Mouse (Mus musculus): ENCODE data around the gene Agk.

DNA sequence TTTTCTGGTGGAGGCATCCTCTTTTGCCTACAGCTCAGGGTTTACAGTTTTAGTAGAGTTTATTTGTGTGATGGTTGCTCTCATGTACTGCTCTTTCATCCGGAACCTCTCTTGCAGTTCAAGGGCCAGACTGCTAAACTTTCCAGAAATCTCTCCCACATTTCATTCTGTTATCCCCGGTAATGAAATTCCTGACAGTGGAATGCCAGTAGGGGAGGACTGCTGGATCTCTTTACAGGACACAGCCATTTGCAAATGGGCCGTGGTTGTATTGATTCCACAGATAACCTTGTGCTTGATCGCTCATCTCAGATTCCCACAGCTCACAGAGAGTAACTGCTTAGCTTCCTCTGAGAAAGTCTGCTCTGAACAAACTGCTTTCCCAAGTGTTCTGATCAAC, 56.9 kb downstream of the Agk start:
- TF ChIP-seq CTCF (IDR thresholded peaks at IDR 0.05; ENCODE audit: extremely low read depth, insufficient read depth, low read length) (no peak), POLR2A (IDR thresholded peaks at IDR 0.05; ENCODE audit: extremely low read depth, insufficient read depth, low read length) (no peak)

Measured in cortical plate, adult 2 months (tissue).